Mouse (Mus musculus) forebrain, embryonic 12.5 days (tissue): ENCODE measurements around the gene Hexim1. TPM values are rescaled to one million over a fixed set of nuclear protein-coding genes. Genes with fewer than 3 reads are reported as not detected.

Source experiments
- ATAC-seq: fragments of 200-750 bp; cut with Nextera tagmentation; 2 replicates; pipeline ENCODE4 v1.8.0; 2017; ENCODE audit warnings: moderate TSS enrichment; ENCODE audit not compliant: low FRiP score
- H3K27ac ChIP-seq: fragments of 300-500 bp; sonication (generic); 2 replicates; pipeline ENCODE4 v1.5.1; 2016; ENCODE audit warnings: mild to moderate bottlenecking
- H3K27me3 ChIP-seq: fragments of 300-500 bp; sonication (generic); 2 replicates; pipeline ENCODE4 v1.6.1; 2016; ENCODE audit warnings: mild to moderate bottlenecking
- H3K36me3 ChIP-seq: fragments of 300-500 bp; sonication (generic); replicated peaks from 2 replicates; pipeline ENCODE4 v1.6.1; 2016; ENCODE audit warnings: mild to moderate bottlenecking
- H3K4me1 ChIP-seq: fragments of 300-500 bp; sonication (generic); 2 replicates; pipeline ENCODE4 v1.6.1; 2016
- H3K4me2 ChIP-seq: fragments of 300-500 bp; sonication (generic); 2 replicates; pipeline ENCODE4 v1.6.1; 2016; ENCODE audit warnings: mild to moderate bottlenecking, moderate library complexity
- H3K4me3 ChIP-seq: fragments of 300-500 bp; sonication (generic); replicated peaks from 2 replicates; pipeline ENCODE4 v1.5.1; 2016; ENCODE audit warnings: mild to moderate bottlenecking
- H3K9ac ChIP-seq: fragments of 300-500 bp; sonication (generic); 2 replicates; pipeline ENCODE4 v1.6.1; 2016; ENCODE audit warnings: mild to moderate bottlenecking
- H3K9me3 ChIP-seq: fragments of 300-500 bp; sonication (generic); 2 replicates; pipeline ENCODE4 v1.6.1; 2016
- WGBS: fragments of 180-500 bp; shearing (Covaris S2); methylation state at CpG from one replicate; pipeline ENCODE4 v1.1.7; 2016; 5-methylcytosine and 5-hydroxymethylcytosine counted together
- polyA plus RNA-seq: library from polyadenylated mRNA; unstranded; fragments of >200 nt; fragmentation: Nextera tagmentation; extraction: Ambion mirVana; gene quantifications from 2 replicates; pipeline ENCODE4 v1.2.1, GENCODE M21; 2016

The Hexim1 gene
- polyA plus RNA-seq, 1 experiment from 2014 or later: 3.4 TPM

DNA sequence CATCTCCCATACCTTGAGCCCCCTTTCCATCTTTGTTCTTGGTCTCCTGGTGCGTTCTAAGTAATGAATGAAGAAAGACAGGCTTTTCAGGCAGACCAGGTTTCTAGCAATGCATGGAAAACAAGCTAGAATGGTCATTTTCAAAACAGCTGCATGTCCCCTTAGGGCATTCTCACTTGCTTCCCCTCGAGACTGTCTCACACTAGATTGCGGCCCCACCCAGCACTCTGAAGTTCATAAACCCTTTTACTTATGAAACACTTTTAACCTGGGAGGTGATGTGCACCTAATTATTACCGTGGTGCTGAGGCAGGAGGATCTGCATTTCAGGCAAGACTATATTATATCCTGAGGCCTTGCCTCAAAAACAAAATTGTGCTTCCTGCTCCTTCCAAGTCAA is 2.3 kb upstream of the Hexim1 start:
- Histone ChIP-seq H3K4me3 (no peak overlapping the region), H3K9me3 (no peaks in the 10 kb centered on the region), H3K36me3 (no peaks in the 10 kb centered on the region), H3K27me3 (peaks cover 41% of the 10 kb centered on the region), H3K4me1 (peaks cover 46% of the 10 kb centered on the region), H3K27ac (no peak overlapping the region), H3K9ac (no peak overlapping the region), H3K4me2 (no peak overlapping the region)
- ATAC-seq: no peak
- 73% methylated on average over 4 of the region's 4 CpGs for WGBS

GRCm38 (mm10) chr11:103114270-103114943 is 1.6 kb upstream of the Hexim1 start:
- H3K27me3 ChIP-seq: peaks cover 41% of the 10 kb centered on the region
- peak overlapping the region; percentile 61 for H3K4me3 ChIP-seq
- H3K9ac ChIP-seq: peak overlapping the region; percentile 72
- peaks cover 48% of the 10 kb centered on the region for H3K4me1 ChIP-seq
- WGBS: 83% methylated on average over 11 of the region's 11 CpGs
- peak overlapping the region; percentile 94 for H3K4me2 ChIP-seq
- ATAC-seq: no peak
- peak overlapping the region; percentile 89; the same call in 1 of the 2 replicates for H3K27ac ChIP-seq
- H3K9me3 ChIP-seq: no peaks in the 10 kb centered on the region
- no peaks in the 10 kb centered on the region for H3K36me3 ChIP-seq

- H3K4me3 ChIP-seq: peak overlapping the region; percentile 61
- H3K9me3 ChIP-seq: no peaks in the 10 kb centered on the region
- H3K4me1 ChIP-seq: peaks cover 48% of the 10 kb centered on the region
- ATAC-seq: peak; percentile 79
- under 1% methylated on average over 34 of the region's 34 CpGs for WGBS
- H3K9ac ChIP-seq: peak overlapping the region; percentile 72
- H3K36me3 ChIP-seq: no peaks in the 10 kb centered on the region
- peak overlapping the region; percentile 94 for H3K4me2 ChIP-seq
- peaks cover 37% of the 10 kb centered on the region for H3K27me3 ChIP-seq
- peak overlapping the region; percentile 89 for H3K27ac ChIP-seq
These were observed 646 bp upstream of the Hexim1 start for GRCm38 (mm10) chr11:103115163-103116007.

DNA sequence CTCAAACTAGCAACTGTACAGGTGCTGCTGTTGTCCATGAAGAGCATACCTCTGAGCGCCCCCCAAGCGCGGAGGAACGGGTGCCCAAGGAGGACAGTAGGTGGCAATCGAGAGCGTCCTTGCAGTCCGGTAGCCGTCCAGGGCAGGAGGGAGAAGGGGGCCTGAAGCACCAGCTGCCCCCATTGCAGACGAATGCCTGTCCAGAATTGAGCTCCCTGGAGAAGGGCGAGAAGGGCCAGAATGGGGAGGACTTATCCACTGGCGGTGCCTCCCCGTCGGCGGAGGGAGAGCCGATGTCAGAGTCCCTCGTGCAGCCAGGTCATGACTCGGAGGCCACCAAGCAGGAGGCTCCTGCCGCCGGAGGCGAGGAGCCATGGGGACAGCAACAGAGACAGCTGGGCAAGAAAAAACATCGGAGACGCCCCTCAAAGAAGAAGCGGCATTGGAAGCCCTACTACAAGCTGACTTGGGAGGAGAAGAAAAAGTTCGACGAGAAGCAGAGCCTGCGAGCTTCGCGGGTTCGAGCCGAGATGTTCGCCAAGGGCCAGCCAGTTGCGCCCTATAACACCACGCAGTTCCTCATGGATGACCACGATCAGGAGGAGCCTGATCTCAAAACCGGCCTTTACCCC is 1.0 kb downstream of the Hexim1 start:
- Histone ChIP-seq H3K4me2 (peak overlapping the region; percentile 94), H3K4me3 (peak overlapping the region; percentile 61), H3K27ac (peak overlapping the region; percentile 95; the same call in 1 of the 2 replicates), H3K9me3 (no peaks in the 10 kb centered on the region), H3K36me3 (no peaks in the 10 kb centered on the region), H3K9ac (peak overlapping the region; percentile 69), H3K27me3 (peaks cover 21% of the 10 kb centered on the region), H3K4me1 (peaks cover 40% of the 10 kb centered on the region)
- 1% methylated on average over 35 of the region's 35 CpGs for WGBS
- ATAC-seq: peak; percentile 14; the same call in 1 of the 2 replicates

DNA sequence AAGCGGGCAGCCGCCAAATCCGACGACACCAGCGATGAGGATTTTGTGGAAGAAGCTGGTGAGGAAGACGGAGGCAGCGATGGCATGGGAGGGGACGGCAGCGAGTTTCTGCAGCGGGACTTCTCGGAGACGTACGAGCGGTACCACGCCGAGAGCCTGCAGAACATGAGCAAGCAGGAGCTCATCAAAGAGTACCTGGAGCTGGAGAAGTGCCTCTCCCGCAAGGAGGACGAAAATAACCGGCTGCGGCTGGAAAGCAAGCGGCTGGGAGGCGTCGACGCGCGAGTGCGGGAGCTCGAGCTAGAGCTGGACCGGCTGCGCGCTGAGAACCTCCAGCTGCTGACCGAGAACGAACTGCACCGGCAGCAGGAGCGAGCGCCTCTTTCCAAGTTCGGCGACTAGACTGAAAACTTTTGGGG is 1.6 kb downstream of the Hexim1 start:
- Histone ChIP-seq H3K4me2 (peak overlapping the region; percentile 94), H3K4me1 (peaks cover 35% of the 10 kb centered on the region), H3K27ac (0 out of 2 replicates have a peak overlapping the region, but pooled peaks have one; percentile 25), H3K9me3 (no peaks in the 10 kb centered on the region), H3K4me3 (peak overlapping the region; percentile 61), H3K9ac (peak overlapping the region; percentile 69), H3K36me3 (no peaks in the 10 kb centered on the region), H3K27me3 (peaks cover 15% of the 10 kb centered on the region)
- ATAC-seq: no peak
- WGBS: under 1% methylated on average over 38 of the region's 38 CpGs

DNA sequence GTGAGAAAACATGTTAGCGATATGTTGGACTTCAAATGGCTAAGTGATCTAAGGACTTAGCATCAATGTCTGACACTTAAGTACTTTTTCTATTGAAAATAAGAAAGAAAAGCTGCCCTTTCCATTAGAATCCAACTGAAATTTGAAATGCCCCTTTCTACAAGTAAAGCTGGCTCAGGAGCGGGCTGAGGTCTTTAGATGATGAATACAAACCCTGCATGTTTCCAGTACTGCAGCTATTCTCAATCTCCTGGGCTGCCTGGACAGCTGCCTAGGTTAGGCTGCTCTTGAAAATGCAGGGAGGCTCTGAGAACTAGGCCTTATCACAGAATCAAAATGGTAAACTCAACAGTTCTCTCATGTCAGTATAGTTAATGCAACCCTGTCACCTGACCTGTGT is 2.8 kb downstream of the Hexim1 start:
- 92% methylated on average over 2 of the region's 2 CpGs for WGBS
- H3K9ac ChIP-seq: 0 out of 2 replicates have a peak overlapping the region, but pooled peaks have one; percentile 9
- peak overlapping the region; percentile 94 for H3K4me2 ChIP-seq
- peaks cover 31% of the 10 kb centered on the region for H3K4me1 ChIP-seq
- peaks cover 3% of the 10 kb centered on the region for H3K27me3 ChIP-seq
- no peaks in the 10 kb centered on the region for H3K36me3 ChIP-seq
- no peak overlapping the region for H3K4me3 ChIP-seq
- H3K27ac ChIP-seq: no peak overlapping the region
- no peak for ATAC-seq
- no peaks in the 10 kb centered on the region for H3K9me3 ChIP-seq

DNA sequence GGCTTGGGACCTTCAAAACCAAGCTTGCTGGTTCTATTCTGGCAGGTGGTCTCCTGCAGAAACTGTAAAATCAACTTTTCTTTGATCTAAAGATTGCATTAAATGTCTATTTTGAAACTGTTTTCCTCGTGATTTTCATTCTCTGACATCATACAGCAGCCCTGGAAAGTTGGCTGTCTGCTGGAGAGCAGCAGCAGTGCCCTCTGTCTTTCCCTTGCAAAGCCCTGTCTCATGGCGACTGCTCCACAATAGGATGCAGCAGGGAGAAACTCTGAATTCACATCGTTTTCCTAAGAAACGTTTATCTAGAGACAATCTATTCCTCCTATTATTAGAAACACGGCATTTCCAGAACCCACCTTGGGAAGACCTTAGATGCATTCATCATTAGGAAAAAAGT is 3.6 kb downstream of the Hexim1 start:
- Histone ChIP-seq H3K4me3 (no peak overlapping the region), H3K36me3 (no peaks in the 10 kb centered on the region), H3K27ac (no peak overlapping the region), H3K9me3 (no peaks in the 10 kb centered on the region), H3K9ac (no peak overlapping the region), H3K4me1 (peaks cover 28% of the 10 kb centered on the region), H3K4me2 (no peak overlapping the region), H3K27me3 (no peaks in the 10 kb centered on the region)
- WGBS: 53% methylated on average over 5 of the region's 5 CpGs
- ATAC-seq: no peak

DNA sequence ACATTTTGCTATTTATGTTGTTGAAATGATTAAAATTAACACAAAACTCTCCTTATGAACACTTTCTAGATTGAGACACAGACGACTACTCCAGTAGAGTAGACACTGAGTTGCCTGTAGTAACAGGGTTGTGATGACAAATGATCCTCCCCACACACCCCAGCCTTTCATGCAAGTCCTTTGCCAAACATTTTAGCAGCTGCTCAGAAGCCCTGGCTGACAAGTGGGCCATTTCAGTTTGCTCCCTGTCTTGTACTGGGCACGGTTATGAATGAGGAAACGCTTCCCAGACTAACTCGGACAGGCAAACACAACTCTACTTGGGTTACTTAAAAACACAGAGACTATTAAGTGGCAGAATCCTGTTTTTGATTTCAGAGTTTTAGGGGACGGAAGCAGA is 4.3 kb downstream of the Hexim1 start:
- H3K27me3 ChIP-seq: no peaks in the 10 kb centered on the region
- WGBS: 76% methylated on average over 5 of the region's 5 CpGs
- no peak for ATAC-seq

GRCm38 (mm10) chr11:103131701-103132575 is 15.9 kb downstream of the Hexim1 start, which contains the start of gene Hexim2:
TSS of gene Hexim2 (plus strand) at chr11:103132429.
- WGBS: under 1% methylated on average over 39 of the region's 39 CpGs
- H3K36me3 ChIP-seq: no peaks in the 10 kb centered on the region

More for the DNA sequence above, 4.3 kb downstream of the Hexim1 start:
- Histone ChIP-seq H3K9ac (no peak overlapping the region), H3K4me1 (peaks cover 24% of the 10 kb centered on the region), H3K4me2 (no peak overlapping the region), H3K9me3 (no peaks in the 10 kb centered on the region), H3K4me3 (no peak overlapping the region), H3K36me3 (no peaks in the 10 kb centered on the region), H3K27ac (no peak overlapping the region)

DNA sequence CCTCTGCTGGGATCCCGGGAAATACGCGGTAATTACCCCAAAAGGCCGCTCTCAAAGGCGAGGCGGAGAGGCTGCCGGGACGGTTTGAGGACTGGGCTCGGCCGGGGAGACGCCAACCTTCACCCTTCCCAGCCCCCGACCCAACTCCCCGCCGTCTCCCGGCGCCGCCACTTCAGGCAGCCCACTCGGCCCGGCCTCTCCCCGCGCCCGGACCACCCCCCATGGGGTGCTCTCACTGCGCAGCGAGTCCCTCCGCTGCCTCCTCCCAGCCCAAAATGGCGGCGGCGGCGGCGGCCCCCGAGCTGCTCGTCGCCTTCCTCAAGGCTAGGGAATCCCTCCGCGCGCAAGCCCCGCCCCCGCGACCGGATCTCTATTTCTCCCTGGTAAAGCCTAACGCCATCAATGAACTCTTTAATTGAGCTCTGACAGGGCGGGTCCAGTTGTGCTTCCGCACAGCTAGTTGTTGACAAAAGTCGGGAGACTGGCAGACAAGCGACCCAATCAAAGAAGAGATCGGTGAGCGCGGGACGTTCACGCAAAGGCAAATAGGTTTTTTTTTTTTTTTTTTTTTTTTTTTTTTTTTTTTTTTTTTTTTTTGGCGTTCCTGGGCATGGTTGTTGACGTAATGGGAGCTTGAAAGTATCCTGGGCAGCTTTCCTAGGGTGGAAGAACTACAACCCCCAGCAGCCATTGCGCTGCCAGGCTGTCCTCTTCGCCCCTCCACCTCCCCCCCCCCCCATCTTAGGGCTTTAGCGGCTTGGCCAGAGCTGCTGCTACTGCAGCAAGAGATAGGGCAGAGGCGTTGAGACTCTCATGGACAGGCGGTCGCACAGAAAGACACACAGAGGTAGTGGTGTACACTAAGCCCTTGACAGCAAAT is 16.8 kb downstream of the Hexim1 start:
- peak; percentile 94 for ATAC-seq
- Histone ChIP-seq H3K9ac (peak overlapping the region; percentile 99), H3K36me3 (no peaks in the 10 kb centered on the region), H3K4me2 (peak overlapping the region; percentile 78), H3K27me3 (no peaks in the 10 kb centered on the region), H3K4me1 (peaks cover 23% of the 10 kb centered on the region), H3K4me3 (peak overlapping the region; percentile 90), H3K9me3 (no peaks in the 10 kb centered on the region), H3K27ac (peak overlapping the region; percentile 97)
- WGBS: under 1% methylated on average over 57 of the region's 58 CpGs

More at GRCm38 (mm10) chr11:103131701-103132575, 15.9 kb downstream of the Hexim1 start, which contains the start of gene Hexim2:
- Histone ChIP-seq H3K27ac (peak within 1 kb of the TSS; percentile 97), H3K4me2 (peak within 1 kb of the TSS; percentile 78), H3K4me1 (peaks cover 23% of the 10 kb centered on the region), H3K27me3 (no peaks in the 10 kb centered on the region), H3K4me3 (peak within 1 kb of the TSS; percentile 90), H3K9ac (peak within 1 kb of the TSS; percentile 99), H3K9me3 (no peaks in the 10 kb centered on the region)
- ATAC-seq: peak; percentile 64
